Mouse (Mus musculus): ENCODE measurements around the gene Atf5.

DNA sequence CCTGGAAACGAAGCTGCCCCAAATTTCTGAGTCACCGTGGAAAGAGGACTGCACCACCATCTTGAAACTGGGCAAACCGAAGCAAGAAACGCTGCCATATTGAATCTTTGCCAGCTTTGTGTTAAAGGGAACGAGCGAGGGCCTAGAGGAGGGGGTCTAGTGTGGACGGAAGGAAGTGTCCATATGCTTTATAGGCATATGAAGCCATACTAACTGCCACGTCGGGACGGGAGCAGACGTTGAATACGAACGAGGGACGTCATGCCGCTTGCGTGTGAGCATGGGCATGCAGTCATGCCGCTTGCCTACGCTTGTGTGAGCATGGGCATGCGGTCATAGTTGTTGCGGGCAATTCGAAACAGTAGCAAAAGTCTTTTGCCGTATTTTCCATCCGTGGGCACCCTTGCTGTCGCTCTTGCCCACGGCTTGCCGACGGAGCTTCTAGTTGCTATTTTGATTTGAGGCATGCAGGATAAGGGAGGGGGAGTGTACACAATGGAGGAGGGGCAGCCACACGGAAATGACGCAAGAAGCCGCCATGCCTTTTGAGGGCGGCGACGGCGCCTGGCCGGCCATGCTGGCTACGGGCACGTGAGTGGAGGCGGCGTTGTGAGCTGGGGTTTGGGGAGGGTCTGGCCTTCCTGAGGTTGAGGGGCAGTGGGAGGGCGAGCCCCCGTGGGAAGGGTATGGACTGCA is 33.1 kb upstream of the Atf5 start:
- TF ChIP-seq CTCF (IDR thresholded peaks at IDR 0.05; ENCODE audit: low read depth) (no peak), EP300 (optimal IDR thresholded peaks at IDR 0.05) (no peak)

Measured in stomach, postnatal 0 days (tissue).